Mouse (Mus musculus): ENCODE data around the gene N4bp2l1. TPM values are rescaled to one million over a fixed set of nuclear protein-coding genes. Genes with fewer than 3 reads are reported as not detected.
A peak's percentile ranks its signal among the peaks of the same experiment; 100 is the strongest.

Gene N4bp2l1
- polyA plus RNA-seq, 1 experiment from 2014 or later, result 4.6 TPM

- Histone ChIP-seq H3K4me1 (peaks cover 23% of the 10 kb centered on the region), H3K9ac (peak overlapping the region; percentile 67), H3K27ac (no peak overlapping the region), H3K4me3 (peak overlapping the region; percentile 77), H3K4me2 (replicated peaks) (peak overlapping the region; percentile 100), H3K27me3 (replicated peaks) (peaks cover 43% of the 10 kb centered on the region), H3K36me3 (no peaks in the 10 kb centered on the region), H3K9me3 (no peaks in the 10 kb centered on the region)
- 8% methylated on average over 16 of the region's 17 CpGs for WGBS
- peak; percentile 75; the same call in 1 of the 2 replicates for ATAC-seq (ENCODE audit: low FRiP score, low read depth)
Observed at GRCm38 (mm10) chr5:150594649-150595339, 2.2 kb downstream of the N4bp2l1 start.

GRCm38 (mm10) chr5:150593756-150594648, 3.0 kb downstream of the N4bp2l1 start:
- peaks cover 43% of the 10 kb centered on the region for H3K27me3 ChIP-seq (replicated peaks)
- H3K4me2 ChIP-seq (replicated peaks), result peak overlapping the region; percentile 100
- peak; percentile 78 for ATAC-seq (ENCODE audit: low FRiP score, low read depth)
- peaks cover 19% of the 10 kb centered on the region for H3K4me1 ChIP-seq
- no peaks in the 10 kb centered on the region for H3K9me3 ChIP-seq
- H3K4me3 ChIP-seq, result peak overlapping the region; percentile 77
- no peak overlapping the region for H3K27ac ChIP-seq
- H3K36me3 ChIP-seq, result no peaks in the 10 kb centered on the region
- under 1% methylated on average over 102 of the region's 102 CpGs for WGBS
- H3K9ac ChIP-seq, result peak overlapping the region; percentile 67

- no peak for ATAC-seq (ENCODE audit: low FRiP score, low read depth)
- H3K27me3 ChIP-seq (replicated peaks), result peaks cover 43% of the 10 kb centered on the region
- H3K27ac ChIP-seq, result no peak overlapping the region
- peak overlapping the region; percentile 67 for H3K9ac ChIP-seq
- no peaks in the 10 kb centered on the region for H3K36me3 ChIP-seq
- peak overlapping the region; percentile 100 for H3K4me2 ChIP-seq (replicated peaks)
- H3K9me3 ChIP-seq, result no peaks in the 10 kb centered on the region
- H3K4me3 ChIP-seq, result peak overlapping the region; percentile 77
- H3K4me1 ChIP-seq, result peaks cover 19% of the 10 kb centered on the region
- 11% methylated on average over 40 of the region's 40 CpGs for WGBS
Observed at GRCm38 (mm10) chr5:150592904-150593755, 3.9 kb downstream of the N4bp2l1 start.

- H3K4me2 ChIP-seq (replicated peaks), result no peak overlapping the region
- no peak overlapping the region for H3K9ac ChIP-seq
- H3K27me3 ChIP-seq (replicated peaks), result peaks cover 43% of the 10 kb centered on the region
Observed at GRCm38 (mm10) chr5:150592186-150592903, 4.6 kb downstream of the N4bp2l1 start.

GRCm38 (mm10) chr5:150589945-150590344, 7.0 kb downstream of the N4bp2l1 start:
- H3K9me3 ChIP-seq, result no peaks in the 10 kb centered on the region
- 81% methylated on average over 2 of the region's 2 CpGs for WGBS
- peaks cover 18% of the 10 kb centered on the region for H3K4me1 ChIP-seq
- no peak overlapping the region for H3K4me2 ChIP-seq (replicated peaks)
- ATAC-seq (ENCODE audit: low FRiP score, low read depth), result no peak
- peaks cover 30% of the 10 kb centered on the region for H3K27me3 ChIP-seq (replicated peaks)
- H3K9ac ChIP-seq, result no peak overlapping the region
- no peaks in the 10 kb centered on the region for H3K36me3 ChIP-seq
- no peak overlapping the region for H3K4me3 ChIP-seq
- H3K27ac ChIP-seq, result no peak overlapping the region

More at GRCm38 (mm10) chr5:150592186-150592903, 4.6 kb downstream of the N4bp2l1 start:
- Histone ChIP-seq H3K36me3 (no peaks in the 10 kb centered on the region), H3K4me3 (no peak overlapping the region), H3K27ac (no peak overlapping the region), H3K9me3 (no peaks in the 10 kb centered on the region), H3K4me1 (peaks cover 19% of the 10 kb centered on the region)
- WGBS, result 73% methylated on average over 13 of the region's 13 CpGs
- ATAC-seq (ENCODE audit: low FRiP score, low read depth), result no peak

- no peak overlapping the region for H3K4me3 ChIP-seq
- no peak overlapping the region for H3K9ac ChIP-seq
- H3K27ac ChIP-seq, result no peak overlapping the region
- no peaks in the 10 kb centered on the region for H3K36me3 ChIP-seq
- ATAC-seq (ENCODE audit: low FRiP score, low read depth), result no peak
- WGBS, result 55% methylated on average over 6 of the region's 6 CpGs
- H3K27me3 ChIP-seq (replicated peaks), result no peaks in the 10 kb centered on the region
- no peaks in the 10 kb centered on the region for H3K4me1 ChIP-seq
- H3K9me3 ChIP-seq, result no peaks in the 10 kb centered on the region
- no peak overlapping the region for H3K4me2 ChIP-seq (replicated peaks)
Observed at GRCm38 (mm10) chr5:150584337-150584729, 12.7 kb downstream of the N4bp2l1 start.

- H3K27ac ChIP-seq, result no peak overlapping the region
- H3K9ac ChIP-seq, result no peak overlapping the region
- no peak for ATAC-seq (ENCODE audit: low FRiP score, low read depth)
- H3K27me3 ChIP-seq (replicated peaks), result no peaks in the 10 kb centered on the region
- H3K9me3 ChIP-seq, result no peaks in the 10 kb centered on the region
- 79% methylated on average over 5 of the region's 5 CpGs for WGBS
- no peak overlapping the region for H3K4me3 ChIP-seq
- H3K36me3 ChIP-seq, result no peaks in the 10 kb centered on the region
- H3K4me2 ChIP-seq (replicated peaks), result no peak overlapping the region
- H3K4me1 ChIP-seq, result no peaks in the 10 kb centered on the region
Observed at GRCm38 (mm10) chr5:150583622-150584336, 13.2 kb downstream of the N4bp2l1 start.

GRCm38 (mm10) chr5:150583181-150583580, 13.8 kb downstream of the N4bp2l1 start:
- WGBS, result 90% methylated on average over 5 of the region's 5 CpGs
- no peaks in the 10 kb centered on the region for H3K4me1 ChIP-seq
- ATAC-seq (ENCODE audit: low FRiP score, low read depth), result no peak
- no peak overlapping the region for H3K4me2 ChIP-seq (replicated peaks)
- no peaks in the 10 kb centered on the region for H3K36me3 ChIP-seq
- H3K27me3 ChIP-seq (replicated peaks), result no peaks in the 10 kb centered on the region
- no peaks in the 10 kb centered on the region for H3K9me3 ChIP-seq
- H3K9ac ChIP-seq, result no peak overlapping the region
- no peak overlapping the region for H3K27ac ChIP-seq
- no peak overlapping the region for H3K4me3 ChIP-seq

- H3K4me3 ChIP-seq, result no peak overlapping the region
- no peaks in the 10 kb centered on the region for H3K36me3 ChIP-seq
- H3K4me1 ChIP-seq, result no peaks in the 10 kb centered on the region
- no peak overlapping the region for H3K27ac ChIP-seq
- no peak overlapping the region for H3K9ac ChIP-seq
- no peaks in the 10 kb centered on the region for H3K9me3 ChIP-seq
- WGBS, result 83% methylated on average over 6 of the region's 6 CpGs
- H3K27me3 ChIP-seq (replicated peaks), result no peaks in the 10 kb centered on the region
- no peak overlapping the region for H3K4me2 ChIP-seq (replicated peaks)
- ATAC-seq (ENCODE audit: low FRiP score, low read depth), result no peak
Observed at GRCm38 (mm10) chr5:150581180-150581579, 15.8 kb downstream of the N4bp2l1 start.

- Histone ChIP-seq H3K36me3 (peaks cover 3% of the 10 kb centered on the region; the same call in 1 of the 2 replicates), H3K27me3 (replicated peaks) (no peaks in the 10 kb centered on the region), H3K27ac (no peak overlapping the region), H3K4me3 (no peak overlapping the region), H3K4me2 (replicated peaks) (no peak overlapping the region), H3K9ac (no peak overlapping the region), H3K9me3 (no peaks in the 10 kb centered on the region), H3K4me1 (no peaks in the 10 kb centered on the region)
- WGBS, result 85% methylated on average over 6 of the region's 6 CpGs
- ATAC-seq (ENCODE audit: low FRiP score, low read depth), result no peak
Observed at GRCm38 (mm10) chr5:150578613-150579171, 18.3 kb downstream of the N4bp2l1 start.

GRCm38 (mm10) chr5:150576832-150577231, 20.2 kb downstream of the N4bp2l1 start:
- Histone ChIP-seq H3K9me3 (no peaks in the 10 kb centered on the region), H3K4me3 (no peak overlapping the region), H3K27ac (no peak overlapping the region), H3K27me3 (replicated peaks) (no peaks in the 10 kb centered on the region), H3K4me1 (no peaks in the 10 kb centered on the region), H3K4me2 (replicated peaks) (no peak overlapping the region), H3K9ac (no peak overlapping the region), H3K36me3 (peaks cover 21% of the 10 kb centered on the region)
- no peak for ATAC-seq (ENCODE audit: low FRiP score, low read depth)
- WGBS, result 88% methylated on average over 11 of the region's 11 CpGs

All from neural tube, embryonic 12.5 days (tissue).